Mouse (Mus musculus) spleen, postnatal 4 days (tissue): ENCODE data around the gene Swsap1.

Source experiments
- DNase-seq, 2 experiments: peaks; one replicate each; pipeline ENCODE4 v3.0.0; 2022; ENCODE audit warnings: low spot score in 2 of 2

The Swsap1 gene

DNA sequence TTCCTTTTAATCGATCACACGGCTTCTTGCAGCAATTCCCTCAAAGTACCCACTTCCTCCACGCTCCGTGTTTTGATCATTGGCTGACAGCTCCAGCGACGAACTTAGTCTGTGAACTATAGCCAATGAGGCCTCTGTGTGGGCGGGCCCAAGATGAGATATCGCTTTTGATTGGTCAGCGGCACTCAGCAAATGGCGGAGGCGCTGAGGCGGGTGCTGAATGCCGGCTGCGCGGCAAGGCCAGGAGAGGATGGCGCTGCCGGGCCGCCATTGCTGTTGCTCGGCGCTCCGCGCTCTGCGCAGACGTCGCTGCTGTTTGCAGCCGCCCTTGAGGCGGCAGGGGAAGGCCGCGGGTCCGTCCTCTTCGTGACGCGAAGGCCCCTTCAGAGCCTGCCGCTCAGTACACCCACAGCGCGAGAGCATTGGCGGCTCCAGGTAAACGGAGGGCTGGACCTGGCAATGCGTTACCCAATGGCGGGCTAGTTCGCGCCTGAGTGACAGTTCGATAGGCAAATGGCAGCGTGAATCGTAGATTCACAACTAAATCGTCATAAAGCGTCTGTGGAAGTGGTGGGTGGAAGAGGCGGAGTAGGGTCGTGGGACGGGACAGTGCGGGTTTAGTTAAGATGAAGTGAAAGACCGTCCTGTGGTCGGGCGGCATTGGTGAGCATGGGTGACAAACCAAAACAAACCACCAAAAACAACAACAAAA, at the start of gene Swsap1:
Swsap1 (plus strand) TSS at position 186 of the 712 bp plus-strand sequence.
- peak; percentile 98 to 99 for DNase-seq

GRCm38 (mm10) chr9:21908216-21908615, 47.3 kb upstream of the Swsap1 start:
- no peak for DNase-seq

- peak in 1 of 2 experiments; percentile 25 for DNase-seq
Measured at GRCm38 (mm10) chr9:21909474-21910223, 45.9 kb upstream of the Swsap1 start.

DNA sequence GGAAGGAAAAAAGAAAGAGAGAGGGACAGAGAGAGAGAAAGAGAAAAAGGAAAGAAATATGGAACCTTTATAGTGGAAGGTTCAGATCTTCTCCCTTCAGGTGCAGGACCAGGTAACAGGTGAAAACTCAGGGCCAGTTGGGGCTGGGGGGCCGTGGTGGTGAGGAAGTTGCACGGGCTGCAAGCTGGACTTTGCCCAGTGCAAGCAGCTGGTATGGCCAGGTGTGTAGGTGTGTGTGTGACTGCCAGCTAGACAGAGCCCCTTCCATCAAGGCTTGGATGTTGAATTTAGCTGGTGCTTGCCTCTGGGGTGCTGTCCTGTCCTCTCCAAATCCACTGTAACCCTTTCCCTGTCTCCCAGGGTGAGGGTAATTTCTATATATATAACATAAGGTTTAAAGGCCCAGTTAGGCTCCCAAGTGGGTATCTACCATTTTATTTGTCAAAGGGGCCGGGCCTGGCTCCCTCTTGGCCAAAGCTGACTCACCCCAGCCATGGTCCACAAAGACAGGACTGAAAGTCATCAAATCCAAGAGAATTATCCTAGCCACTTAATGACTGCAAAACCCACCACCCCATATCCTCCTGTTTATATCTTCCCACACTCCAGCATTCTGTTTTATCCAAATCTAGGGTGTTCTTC, 38.6 kb upstream of the Swsap1 start:
- no peak for DNase-seq

- no peak for DNase-seq
Measured at GRCm38 (mm10) chr9:21917493-21918034, 38.0 kb upstream of the Swsap1 start.

GRCm38 (mm10) chr9:21918035-21918592, 37.4 kb upstream of the Swsap1 start, which contains the start of gene Rab3d:
Gene Rab3d, minus strand, starts transcription at chr9:21918192.
- peak; percentile 97 to 98 for DNase-seq

- no peak for DNase-seq
Measured at GRCm38 (mm10) chr9:21918692-21919384, 36.7 kb upstream of the Swsap1 start.

- no peak for DNase-seq
Measured at GRCm38 (mm10) chr9:21923036-21923435, 32.5 kb upstream of the Swsap1 start.

DNA sequence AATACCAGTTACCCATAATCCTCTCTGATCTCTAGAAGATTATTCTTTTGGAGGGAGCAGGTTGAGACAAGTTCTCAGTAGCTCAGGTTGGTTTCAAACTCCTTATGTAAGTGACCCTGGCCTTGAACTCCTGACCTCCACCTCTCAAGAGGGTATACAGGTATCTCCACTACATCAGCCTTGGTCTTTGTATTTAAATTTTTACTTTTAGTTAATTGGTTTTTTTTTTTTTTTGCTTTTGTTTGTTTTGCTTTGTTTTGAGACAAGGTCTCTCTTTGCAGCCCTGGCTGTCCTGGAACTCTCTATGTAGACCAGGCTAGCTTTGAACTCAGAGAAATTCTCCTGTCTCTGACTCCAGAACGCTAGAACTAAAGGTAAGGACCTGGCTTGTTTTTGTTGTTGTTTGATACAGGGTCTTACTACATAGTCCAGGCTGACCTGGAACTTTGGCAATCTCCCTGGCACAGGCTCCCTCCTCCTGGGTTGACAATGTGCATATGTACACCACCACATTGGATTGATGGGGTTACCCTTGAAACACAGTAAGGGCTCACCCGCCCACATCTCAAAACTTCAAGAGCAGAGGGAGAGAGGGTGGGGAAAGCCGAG, 32.0 kb upstream of the Swsap1 start:
- DNase-seq = no peak

GRCm38 (mm10) chr9:21924099-21924493, 31.5 kb upstream of the Swsap1 start:
- DNase-seq = peak; percentile 83 to 85

GRCm38 (mm10) chr9:21925034-21925433, 30.5 kb upstream of the Swsap1 start:
- no peak for DNase-seq

DNA sequence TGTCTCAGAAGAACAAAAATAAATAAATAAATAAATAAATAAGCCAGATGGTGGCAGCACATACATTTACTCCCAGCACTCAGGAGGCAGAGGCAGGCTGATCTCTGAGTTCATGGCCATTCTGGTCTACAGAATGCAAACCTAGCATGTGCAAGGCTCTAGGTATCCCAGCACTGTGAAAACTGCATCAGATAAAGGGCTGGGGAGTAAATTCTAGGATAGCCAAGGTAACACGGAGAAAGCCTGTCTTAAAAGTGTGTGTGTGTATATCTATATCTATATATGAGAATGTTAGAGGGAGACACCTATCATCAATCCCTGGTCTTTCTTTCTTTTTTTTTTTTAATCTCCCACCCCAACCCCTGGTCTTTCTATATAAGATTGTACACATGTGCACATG, 30.0 kb upstream of the Swsap1 start:
- DNase-seq = no peak

DNA sequence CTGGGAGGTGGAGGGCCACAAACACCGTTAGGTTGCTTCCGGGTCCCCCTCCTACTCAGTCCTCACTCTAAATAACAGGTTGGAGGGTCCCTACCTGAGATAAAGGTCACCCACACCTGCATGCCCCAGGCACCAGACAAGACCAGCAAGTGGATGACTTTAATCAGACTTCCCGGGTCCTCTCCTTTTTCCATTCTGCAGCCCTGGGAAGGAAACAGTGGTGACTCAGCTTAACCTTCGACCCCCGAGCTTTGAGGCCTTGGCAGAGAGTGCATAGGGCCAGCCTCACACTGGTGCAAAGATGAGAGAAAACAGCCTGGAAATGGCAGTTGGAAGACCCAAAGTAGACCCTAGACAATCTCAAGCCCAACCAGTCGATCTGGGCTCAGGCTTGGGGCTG, 29.4 kb upstream of the Swsap1 start:
- DNase-seq = no peak

GRCm38 (mm10) chr9:21926784-21927183, 28.8 kb upstream of the Swsap1 start:
- DNase-seq = no peak

DNA sequence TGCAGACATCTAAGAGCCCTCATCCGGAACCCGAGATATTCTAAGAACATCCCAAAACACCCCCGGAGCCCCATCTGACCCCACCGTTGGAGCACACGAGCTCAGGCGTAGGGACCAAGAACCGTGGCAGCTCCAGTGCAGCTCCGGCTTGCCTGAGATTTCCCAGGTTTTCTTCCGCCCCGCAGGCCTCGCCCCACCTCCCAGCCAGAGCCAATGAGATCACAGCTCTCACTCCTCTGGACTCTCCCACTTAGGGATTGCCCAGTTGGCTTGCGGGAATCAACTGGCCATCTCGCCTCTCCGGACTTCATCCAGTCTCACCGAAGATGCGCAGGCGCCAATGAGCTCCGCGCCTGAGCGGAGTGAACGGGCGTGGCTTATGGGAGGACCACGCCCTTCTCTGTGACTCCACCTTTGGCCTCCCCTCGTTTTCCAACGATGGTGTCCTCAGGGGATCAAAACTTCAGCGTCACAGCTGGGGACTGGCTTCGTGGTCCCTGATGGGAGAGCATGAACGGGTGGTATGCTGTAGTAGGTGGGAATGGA, 28.3 kb upstream of the Swsap1 start, which contains the start of the genes Ccdc159 and Tmem205:
Ccdc159 (plus strand) TSS at position 264 of the 546 bp plus-strand sequence.
Tmem205 (minus strand) TSS at position 349 of the 546 bp plus-strand sequence.
- DNase-seq = peak; percentile 63 to 75

DNA sequence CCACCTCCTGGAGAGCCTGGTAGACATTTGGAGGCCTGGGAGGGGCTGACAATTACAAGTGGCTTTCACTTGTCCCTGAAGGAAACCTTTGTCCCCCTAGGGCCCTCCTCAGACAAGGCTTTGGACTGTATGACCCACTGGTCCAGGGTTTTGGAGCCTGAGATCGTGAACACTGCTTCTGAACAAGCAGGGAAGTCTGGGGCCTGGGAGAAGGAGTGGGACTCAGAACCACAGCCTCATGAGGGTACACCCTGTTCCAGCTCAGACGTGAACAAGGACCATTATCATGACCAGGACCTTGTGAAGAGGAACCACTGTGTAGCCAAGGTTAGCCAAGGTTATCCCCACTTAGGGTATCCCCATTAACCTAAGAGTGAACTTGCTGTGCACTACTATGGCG, 26.3 kb upstream of the Swsap1 start:
- no peak for DNase-seq

- no peak for DNase-seq
Measured at GRCm38 (mm10) chr9:21932006-21932405, 23.5 kb upstream of the Swsap1 start.

DNA sequence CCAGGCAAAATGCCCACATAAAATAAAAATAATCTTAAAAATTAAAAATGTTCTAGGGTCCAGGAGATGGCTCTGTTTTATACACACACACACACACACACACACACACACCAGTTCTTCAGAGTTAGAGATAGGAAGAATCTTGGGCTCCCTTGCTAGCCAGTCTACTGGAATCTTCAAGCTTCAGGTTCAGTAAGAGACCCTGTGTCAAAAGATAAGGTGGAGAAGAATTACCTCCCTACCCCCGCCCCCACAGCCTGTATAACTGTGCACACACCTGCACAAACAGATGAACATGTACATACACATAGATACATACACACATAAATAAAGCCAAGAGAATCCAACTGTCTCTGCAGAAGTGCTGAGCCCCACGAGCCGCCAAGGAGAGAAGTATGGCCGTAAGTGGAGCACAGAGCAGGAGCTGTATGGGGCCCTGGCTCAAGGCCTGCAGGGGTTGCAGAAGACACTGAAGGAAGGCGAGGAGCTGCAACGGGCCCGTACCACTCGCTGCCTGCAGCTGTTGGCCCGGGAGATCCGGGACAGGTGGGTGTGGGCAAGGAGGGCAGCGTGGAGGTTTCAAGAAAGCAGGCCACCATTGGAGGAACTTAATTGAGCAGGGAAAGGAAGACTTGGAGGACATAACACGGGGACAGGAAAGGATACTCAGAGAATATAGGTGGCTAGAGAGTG, 23.0 kb upstream of the Swsap1 start:
- no peak for DNase-seq

GRCm38 (mm10) chr9:21934021-21934420, 21.5 kb upstream of the Swsap1 start:
- no peak for DNase-seq
